Mouse (Mus musculus): ENCODE results near the gene Slc22a28. TPM values are rescaled to one million over a fixed set of nuclear protein-coding genes. Genes with fewer than 3 reads are reported as not detected.
"Not testable (repeated sequence)": the region's sequence is repeated elsewhere in the genome, so short reads cannot be mapped to it uniquely, and the experiment has no call there.

The Slc22a28 gene
- polyA plus RNA-seq (2014; fragmentation: Nextera tagmentation; extraction: Ambion mirVana): not detected in 2 replicates

DNA sequence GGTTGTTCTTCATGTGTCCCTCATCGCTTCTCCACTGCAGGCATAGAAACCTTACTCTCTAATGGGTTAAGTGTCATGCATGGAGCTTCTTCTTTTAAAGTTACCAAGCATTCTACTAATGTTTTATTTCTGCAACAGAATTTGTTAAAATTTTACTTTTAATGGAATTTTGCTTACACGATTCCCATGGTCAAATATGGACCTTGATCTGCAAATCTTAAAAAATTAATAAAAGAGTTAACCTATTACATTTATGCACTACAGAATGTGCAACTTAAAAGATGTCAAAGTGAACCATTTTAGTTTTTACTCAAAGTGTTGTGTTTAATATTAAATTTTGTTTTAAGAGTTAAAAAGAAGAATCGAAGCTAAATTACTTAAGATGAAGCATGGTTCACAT, at the start of gene Slc22a28:
Gene Slc22a28, minus strand, starts transcription at position 102 of the 400 bp plus-strand sequence.
- not testable (repeated sequence) for H3K4me2 ChIP-seq; H3K4me3 ChIP-seq (ENCODE audit: low read depth, low read length); H3K36me3 ChIP-seq (ENCODE audit: control insufficient read depth, insufficient read depth, low read length); H3K9ac ChIP-seq (ENCODE audit: low read depth, low read length); H3K27ac ChIP-seq (ENCODE audit: low read depth, low read length); ATAC-seq (replicated peaks; ENCODE audit: insufficient number of reproducible peaks, low FRiP score, low TSS enrichment); H3K27me3 ChIP-seq (ENCODE audit: control insufficient read depth, insufficient read depth, low read length); H3K9me3 ChIP-seq (replicated peaks; ENCODE audit: control insufficient read depth, low read length); H3K4me1 ChIP-seq (ENCODE audit: control insufficient read depth, insufficient read depth, low read length)
- 82% methylated on average over 2 of the region's 3 CpGs for WGBS (ENCODE audit: insufficient replicate concordance)

DNA sequence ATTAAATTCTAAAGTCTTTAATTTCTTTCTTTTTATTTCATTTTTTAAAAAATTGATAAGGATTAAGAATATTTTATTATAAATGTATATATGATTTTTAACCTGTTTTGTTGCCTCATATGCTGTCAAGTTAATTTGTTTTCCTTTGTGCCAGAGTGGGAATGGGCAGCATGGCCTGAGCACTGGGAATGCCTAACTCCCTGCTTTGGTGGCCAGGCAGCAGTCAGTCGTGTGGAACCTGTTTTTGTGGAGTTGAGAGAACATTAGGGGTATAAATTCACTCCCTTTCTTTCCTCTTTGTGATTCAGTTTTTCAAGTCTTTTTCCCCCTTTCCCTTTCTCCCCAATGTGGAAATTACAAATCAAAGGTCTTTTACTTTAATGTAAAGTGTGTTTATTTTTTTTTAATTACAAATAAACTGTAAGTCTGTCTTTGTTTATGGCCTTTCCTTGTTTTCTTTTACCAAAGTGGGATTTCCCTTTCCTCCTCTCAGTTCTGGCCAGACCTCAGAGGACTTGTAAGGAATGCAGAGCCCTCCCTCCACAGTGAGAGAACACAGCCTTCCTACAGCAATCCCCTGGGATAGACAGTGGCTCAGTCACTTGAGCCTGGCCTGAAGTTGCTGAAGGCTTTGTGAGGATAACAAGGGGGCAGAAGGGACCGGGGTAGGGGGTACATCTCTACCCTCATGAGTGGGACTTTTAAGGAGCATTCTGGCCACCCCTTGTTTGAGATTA, 17.2 kb upstream of the Slc22a28 start:
- Histone ChIP-seq H3K4me3 (ENCODE audit: low read depth, low read length) (no peak overlapping the region), H3K9me3 (replicated peaks; ENCODE audit: control insufficient read depth, low read length) (0 out of 2 replicates have a peak, but pooled peaks cover 3% of the 10 kb centered on the region), H3K27me3 (ENCODE audit: control insufficient read depth, insufficient read depth, low read length) (no peaks in the 10 kb centered on the region), H3K4me2 (no peak overlapping the region), H3K4me1 (ENCODE audit: control insufficient read depth, insufficient read depth, low read length) (no peaks in the 10 kb centered on the region), H3K36me3 (ENCODE audit: control insufficient read depth, insufficient read depth, low read length) (no peaks in the 10 kb centered on the region), H3K27ac (ENCODE audit: low read depth, low read length) (no peak overlapping the region), H3K9ac (ENCODE audit: low read depth, low read length) (no peak overlapping the region)
- ATAC-seq (replicated peaks; ENCODE audit: insufficient number of reproducible peaks, low FRiP score, low TSS enrichment): no peak
- WGBS (ENCODE audit: insufficient replicate concordance): 38% methylated on average over 2 of the region's 2 CpGs

DNA sequence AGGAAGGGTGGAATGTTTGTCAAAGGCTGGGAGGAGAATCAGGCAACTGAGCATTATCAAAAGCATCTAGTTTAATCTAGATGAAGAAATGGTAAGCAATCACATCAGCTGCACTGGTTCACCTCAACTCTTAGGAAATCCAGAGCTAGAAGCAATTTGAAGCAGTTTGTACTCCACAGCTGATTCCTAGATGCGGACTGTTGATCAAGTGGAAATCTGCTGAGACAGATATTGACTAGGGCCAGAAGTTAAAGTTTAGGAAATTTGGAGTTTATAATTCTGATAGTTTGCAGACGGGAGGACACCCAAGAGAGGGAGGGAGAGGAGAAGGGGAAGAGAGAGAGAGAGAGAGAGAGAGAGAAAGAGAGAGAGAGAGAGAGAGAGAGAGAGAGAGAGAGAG, 10.9 kb upstream of the Slc22a28 start:
- WGBS (ENCODE audit: insufficient replicate concordance): 80% methylated on average over 2 of the region's 2 CpGs
- not testable (repeated sequence) for H3K36me3 ChIP-seq (ENCODE audit: control insufficient read depth, insufficient read depth, low read length); H3K4me1 ChIP-seq (ENCODE audit: control insufficient read depth, insufficient read depth, low read length); H3K9ac ChIP-seq (ENCODE audit: low read depth, low read length); H3K27ac ChIP-seq (ENCODE audit: low read depth, low read length); H3K4me2 ChIP-seq; H3K9me3 ChIP-seq (replicated peaks; ENCODE audit: control insufficient read depth, low read length); H3K4me3 ChIP-seq (ENCODE audit: low read depth, low read length); H3K27me3 ChIP-seq (ENCODE audit: control insufficient read depth, insufficient read depth, low read length); ATAC-seq (replicated peaks; ENCODE audit: insufficient number of reproducible peaks, low FRiP score, low TSS enrichment)

DNA sequence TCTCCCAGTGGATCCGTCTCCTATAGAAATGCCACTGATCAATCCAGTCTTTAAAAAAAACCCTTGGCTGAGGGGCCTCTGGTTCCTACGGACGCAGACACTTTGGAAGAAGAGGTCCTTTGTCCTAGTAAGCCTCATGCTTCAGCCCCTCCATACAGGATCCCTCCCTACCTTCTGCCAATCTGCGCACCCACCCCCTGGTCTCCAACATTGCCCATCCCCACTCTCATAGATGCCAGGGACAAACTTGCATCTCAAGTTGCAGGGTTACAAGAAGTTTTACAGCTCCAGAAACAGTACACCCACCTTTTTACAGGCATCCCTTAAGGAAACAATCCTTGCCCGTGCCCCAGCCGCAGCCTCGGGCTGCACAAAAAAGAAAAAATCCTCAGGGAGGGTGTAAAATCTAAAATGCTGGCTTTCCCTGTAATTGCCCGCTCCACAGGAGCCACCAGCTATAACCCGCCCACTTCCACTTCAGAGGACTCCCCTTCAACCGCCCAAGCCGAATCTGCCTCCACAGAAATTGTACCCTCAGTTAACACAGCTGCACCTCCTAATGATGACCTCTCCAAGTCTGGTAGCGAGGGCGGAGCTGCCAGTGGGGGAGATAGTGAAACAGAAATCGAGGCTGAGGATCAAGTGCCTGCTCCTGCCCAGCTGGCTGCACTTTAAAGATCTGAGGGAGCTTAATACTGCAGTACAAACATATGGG, 2.5 kb upstream of the Slc22a28 start:
- H3K4me2 ChIP-seq; H3K4me1 ChIP-seq (ENCODE audit: control insufficient read depth, insufficient read depth, low read length); H3K4me3 ChIP-seq (ENCODE audit: low read depth, low read length); H3K9me3 ChIP-seq (replicated peaks; ENCODE audit: control insufficient read depth, low read length); H3K27ac ChIP-seq (ENCODE audit: low read depth, low read length); ATAC-seq (replicated peaks; ENCODE audit: insufficient number of reproducible peaks, low FRiP score, low TSS enrichment); H3K27me3 ChIP-seq (ENCODE audit: control insufficient read depth, insufficient read depth, low read length); H3K36me3 ChIP-seq (ENCODE audit: control insufficient read depth, insufficient read depth, low read length); H3K9ac ChIP-seq (ENCODE audit: low read depth, low read length): not testable (repeated sequence)
- WGBS (ENCODE audit: insufficient replicate concordance): 56% methylated on average over 14 of the region's 14 CpGs

DNA sequence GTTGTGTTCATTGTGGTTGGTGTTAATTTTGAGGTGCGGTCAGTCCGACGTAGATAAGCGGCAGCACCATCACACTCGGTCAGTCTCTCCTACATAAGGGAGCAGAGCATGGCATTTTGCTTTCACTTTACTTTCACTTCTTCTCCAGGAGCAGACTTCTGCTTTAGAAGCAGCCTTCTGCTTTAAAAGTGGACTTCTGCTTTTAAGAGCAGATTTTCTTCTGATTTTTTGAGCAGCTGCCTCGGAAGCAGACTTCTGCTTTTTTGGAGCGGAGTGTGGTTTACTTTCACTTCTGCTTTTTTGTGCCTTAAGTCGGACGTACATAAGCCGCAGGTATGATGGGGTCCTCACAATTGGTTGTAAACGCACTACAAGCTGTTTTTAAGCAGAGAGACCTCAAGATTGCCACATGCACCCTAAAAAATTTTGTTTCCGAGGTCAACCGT, 111.9 kb downstream of the Slc22a28 start:
- H3K27ac ChIP-seq (ENCODE audit: low read depth, low read length): no peak overlapping the region
- 86% methylated on average over 13 of the region's 13 CpGs for WGBS (ENCODE audit: insufficient replicate concordance)
- H3K9ac ChIP-seq (ENCODE audit: low read depth, low read length): no peak overlapping the region
- H3K4me3 ChIP-seq (ENCODE audit: low read depth, low read length): no peak overlapping the region
- no peak overlapping the region for H3K4me2 ChIP-seq
- no peaks in the 10 kb centered on the region for H3K36me3 ChIP-seq (ENCODE audit: control insufficient read depth, insufficient read depth, low read length)
- ATAC-seq (replicated peaks; ENCODE audit: insufficient number of reproducible peaks, low FRiP score, low TSS enrichment): no peak
- peaks cover 10% of the 10 kb centered on the region for H3K9me3 ChIP-seq (replicated peaks; ENCODE audit: control insufficient read depth, low read length)
- H3K4me1 ChIP-seq (ENCODE audit: control insufficient read depth, insufficient read depth, low read length): no peaks in the 10 kb centered on the region
- no peaks in the 10 kb centered on the region for H3K27me3 ChIP-seq (ENCODE audit: control insufficient read depth, insufficient read depth, low read length)

DNA sequence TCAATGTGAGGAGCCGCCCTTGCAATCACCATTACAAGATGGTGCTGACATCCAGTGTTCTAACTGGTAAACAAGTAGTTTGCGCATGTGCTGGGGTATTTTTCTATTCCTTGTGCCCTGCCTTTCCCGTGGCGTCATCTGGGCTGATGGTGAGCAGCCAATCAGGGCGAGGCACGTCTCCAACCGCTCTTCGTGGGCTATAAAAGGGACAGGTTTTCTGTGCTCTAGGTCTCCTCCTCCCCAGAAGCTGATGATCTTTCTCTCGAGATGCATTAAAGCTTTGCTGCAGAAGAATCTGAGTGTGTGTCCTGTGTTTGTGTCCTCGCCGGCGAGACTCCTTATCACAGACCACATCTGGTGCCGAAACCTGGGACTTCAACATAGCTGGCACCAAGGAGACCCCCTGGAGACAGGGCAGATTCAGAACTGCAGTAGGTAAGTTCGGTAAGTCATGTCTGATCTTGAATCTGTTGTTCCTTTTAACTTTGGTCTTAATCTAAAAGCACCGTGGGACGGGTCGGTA, 112.4 kb downstream of the Slc22a28 start:
- H3K27me3 ChIP-seq (ENCODE audit: control insufficient read depth, insufficient read depth, low read length); H3K9me3 ChIP-seq (replicated peaks; ENCODE audit: control insufficient read depth, low read length); ATAC-seq (replicated peaks; ENCODE audit: insufficient number of reproducible peaks, low FRiP score, low TSS enrichment); H3K4me2 ChIP-seq; H3K4me1 ChIP-seq (ENCODE audit: control insufficient read depth, insufficient read depth, low read length); H3K4me3 ChIP-seq (ENCODE audit: low read depth, low read length); H3K36me3 ChIP-seq (ENCODE audit: control insufficient read depth, insufficient read depth, low read length); H3K9ac ChIP-seq (ENCODE audit: low read depth, low read length); H3K27ac ChIP-seq (ENCODE audit: low read depth, low read length): not testable (repeated sequence)
- 86% methylated on average over 17 of the region's 17 CpGs for WGBS (ENCODE audit: insufficient replicate concordance)

DNA sequence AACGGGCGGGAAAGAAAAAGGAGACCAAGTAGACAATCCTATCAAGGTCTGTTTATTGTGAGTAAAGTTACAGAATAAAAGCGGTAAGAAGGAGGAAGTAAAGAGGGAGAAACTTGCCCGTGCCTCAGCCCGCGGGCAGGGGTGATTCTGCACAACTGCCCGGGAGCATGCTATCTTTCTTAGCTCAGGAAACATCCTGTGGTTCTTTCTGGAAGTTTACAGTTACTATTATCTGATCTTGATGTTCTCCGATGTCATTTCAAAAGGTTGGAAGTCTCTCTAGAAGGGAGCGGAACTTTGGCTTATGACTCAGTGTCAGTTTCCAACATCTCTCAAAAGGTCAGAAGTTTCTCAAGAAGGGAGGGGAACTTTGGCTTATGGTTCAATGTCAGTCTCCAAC, 113.2 kb downstream of the Slc22a28 start:
- H3K27ac ChIP-seq (ENCODE audit: low read depth, low read length); H3K9me3 ChIP-seq (replicated peaks; ENCODE audit: control insufficient read depth, low read length); H3K27me3 ChIP-seq (ENCODE audit: control insufficient read depth, insufficient read depth, low read length); H3K4me3 ChIP-seq (ENCODE audit: low read depth, low read length); H3K4me2 ChIP-seq; ATAC-seq (replicated peaks; ENCODE audit: insufficient number of reproducible peaks, low FRiP score, low TSS enrichment); H3K4me1 ChIP-seq (ENCODE audit: control insufficient read depth, insufficient read depth, low read length); H3K9ac ChIP-seq (ENCODE audit: low read depth, low read length); H3K36me3 ChIP-seq (ENCODE audit: control insufficient read depth, insufficient read depth, low read length): not testable (repeated sequence)
- 80% methylated on average over 9 of the region's 9 CpGs for WGBS (ENCODE audit: insufficient replicate concordance)

Data from heart, embryonic 11.5 days (tissue).